Mouse (Mus musculus) megakaryocyte, embryonic 14.5 days (primary cell): ENCODE data around the gene H2-D1.

Experiments
- FLI1 ChIP-seq: IDR thresholded peaks from 2 replicates; pipeline ENCODE4 v1.6.1; 2012; ENCODE audit warnings: low read length, inconsistent platforms, mixed read lengths
- GATA1 ChIP-seq: IDR thresholded peaks from 3 replicates; pipeline ENCODE4 v1.6.1; 2012; ENCODE audit warnings: mixed read lengths, low read length, inconsistent platforms, borderline replicate concordance

DNA sequence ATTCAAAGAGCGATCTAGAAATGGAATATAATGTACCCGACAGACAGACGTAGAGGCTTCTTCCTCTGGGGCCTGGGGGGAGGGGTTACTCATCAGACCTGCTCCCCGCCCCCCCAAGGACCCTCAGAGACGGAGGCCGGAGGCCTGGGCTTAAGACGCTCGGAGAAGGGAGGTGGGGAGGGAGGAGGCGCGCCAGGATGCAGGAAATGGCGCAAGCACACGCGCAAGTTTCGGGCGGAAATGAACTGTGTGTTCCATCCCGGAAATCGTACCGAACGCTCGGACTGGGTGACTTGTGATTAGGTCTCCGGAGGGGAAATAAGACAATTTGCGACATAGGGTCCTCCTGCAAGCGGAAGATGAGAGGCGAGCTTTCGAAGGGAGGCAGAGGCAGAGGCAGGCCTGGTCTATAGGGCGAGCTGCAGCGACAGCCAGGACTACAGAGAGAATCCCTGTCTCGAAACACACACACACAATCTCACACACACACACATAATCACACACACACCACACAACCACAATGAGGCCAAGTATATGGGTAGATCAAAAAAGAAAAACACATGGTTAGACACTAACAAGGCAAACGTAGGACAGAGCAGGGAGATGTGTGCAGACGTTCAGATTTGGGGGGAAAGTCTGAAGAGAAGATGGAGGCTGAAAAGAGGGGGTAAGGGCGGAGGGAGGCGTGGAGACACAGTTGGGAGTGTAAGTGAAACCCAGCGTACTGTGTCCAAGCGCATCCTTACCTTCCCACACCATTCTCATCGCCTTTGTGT is 26.7 kb upstream of the H2-D1 start, which contains the start of gene Nfkbil1:
- TF ChIP-seq GATA1 (no peak), FLI1 (peak; percentile 50; the same call in 1 of the 2 replicates)
